Mouse (Mus musculus) regulatory T cell (primary cell): ENCODE results near the gene Rhebl1.

ENCODE experiments used
- in situ Hi-C: fragments of 300-600 bp; cut with MboI, MseI; formaldehyde crosslinking; loops from one replicate; pipeline ENCODE4 v1.15.1; 2025; ENCODE audit warnings: high pct_unique_total_duplicates

Gene Rhebl1

DNA sequence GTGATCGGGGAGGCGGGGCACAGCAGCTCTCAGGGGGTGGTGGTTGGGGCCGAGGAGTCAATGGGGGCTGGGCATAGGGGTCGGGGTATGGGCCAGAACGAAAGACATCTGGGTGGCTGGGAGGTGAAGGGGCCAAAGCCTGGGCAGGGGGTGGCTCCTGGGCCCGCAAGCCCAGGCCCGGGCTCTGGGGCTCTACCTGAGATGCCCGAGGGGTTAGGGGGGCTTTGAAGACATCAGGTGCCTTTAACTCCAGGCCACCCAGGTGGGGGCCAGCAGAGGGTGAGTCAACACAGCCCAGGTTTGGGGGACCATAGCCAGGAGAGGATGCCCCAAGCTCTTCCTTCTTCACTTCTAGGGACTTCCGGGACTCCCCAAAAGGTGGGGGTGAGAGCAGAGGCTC, 41.6 kb downstream of the Rhebl1 start:
- in situ Hi-C loops = loop anchor here (25.0 kb wide), 1 partner anchor 910 kb away; the partner anchor contains the start of gene Cers5

GRCm38 (mm10) chr15:98852071-98852470, 42.3 kb downstream of the Rhebl1 start:
- in situ Hi-C loops = loop anchor here (25.0 kb wide), 1 partner anchor 910 kb away; the partner anchor contains the start of gene Cers5

- in situ Hi-C loops = loop anchor here (25.0 kb wide), 1 partner anchor 911 kb away; the partner anchor contains the start of gene Cers5
These were observed 43.0 kb downstream of the Rhebl1 start for GRCm38 (mm10) chr15:98851229-98851818.

DNA sequence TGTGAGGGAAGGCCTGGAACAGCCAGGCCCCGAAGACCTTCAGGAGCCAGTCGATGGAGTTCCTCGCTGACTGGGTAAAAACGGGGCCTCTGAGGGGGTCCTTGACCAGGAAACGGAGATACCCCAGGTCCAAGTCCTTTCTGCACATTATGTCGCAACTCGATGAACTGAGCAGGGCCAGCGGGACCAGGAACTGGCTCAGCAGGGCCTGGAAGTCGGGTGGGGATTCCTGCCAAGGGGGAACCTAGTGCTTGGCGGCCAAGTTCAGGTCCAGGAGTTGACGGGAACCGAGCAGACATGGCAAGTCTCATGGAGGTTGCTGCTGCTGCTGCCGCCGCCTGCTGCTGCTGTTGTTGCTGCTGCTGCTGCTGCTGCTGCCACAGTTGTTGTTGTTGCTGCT, 43.7 kb downstream of the Rhebl1 start:
- in situ Hi-C loops = loop anchor here (25.0 kb wide), 1 partner anchor 912 kb away; the partner anchor contains the start of gene Cers5

GRCm38 (mm10) chr15:98849956-98850600, 44.3 kb downstream of the Rhebl1 start:
- in situ Hi-C loops = loop anchor here (25.0 kb wide), 1 partner anchor 912 kb away; the partner anchor contains the start of gene Cers5

GRCm38 (mm10) chr15:98849165-98849564, 45.2 kb downstream of the Rhebl1 start:
- in situ Hi-C loops = no loop called here

GRCm38 (mm10) chr15:98846140-98846539, 48.2 kb downstream of the Rhebl1 start:
- in situ Hi-C loops = no loop called here

DNA sequence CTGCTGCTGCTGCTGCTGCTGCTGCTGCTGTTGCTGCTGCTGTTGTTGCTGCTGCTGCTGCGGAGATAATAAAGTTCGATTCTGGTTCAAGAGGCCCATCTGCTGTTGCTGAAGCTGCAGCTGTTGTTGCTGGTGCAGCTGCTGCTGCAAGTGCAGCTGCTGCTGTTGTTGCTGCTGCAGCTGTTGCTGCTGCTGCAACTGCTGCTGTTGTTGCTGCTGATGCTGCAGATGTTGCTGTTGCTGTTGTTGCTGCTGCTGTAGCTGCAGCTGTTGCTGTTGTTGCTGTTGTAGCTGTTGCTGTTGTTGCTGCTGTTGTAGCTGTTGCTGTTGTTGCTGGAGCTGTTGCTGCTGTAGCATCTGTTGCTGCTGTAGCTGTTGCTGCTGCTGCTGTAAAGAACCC, 49.2 kb downstream of the Rhebl1 start:
- in situ Hi-C loops = no loop called here

- in situ Hi-C loops = no loop called here
These were observed 50.6 kb downstream of the Rhebl1 start for GRCm38 (mm10) chr15:98843595-98844223.

DNA sequence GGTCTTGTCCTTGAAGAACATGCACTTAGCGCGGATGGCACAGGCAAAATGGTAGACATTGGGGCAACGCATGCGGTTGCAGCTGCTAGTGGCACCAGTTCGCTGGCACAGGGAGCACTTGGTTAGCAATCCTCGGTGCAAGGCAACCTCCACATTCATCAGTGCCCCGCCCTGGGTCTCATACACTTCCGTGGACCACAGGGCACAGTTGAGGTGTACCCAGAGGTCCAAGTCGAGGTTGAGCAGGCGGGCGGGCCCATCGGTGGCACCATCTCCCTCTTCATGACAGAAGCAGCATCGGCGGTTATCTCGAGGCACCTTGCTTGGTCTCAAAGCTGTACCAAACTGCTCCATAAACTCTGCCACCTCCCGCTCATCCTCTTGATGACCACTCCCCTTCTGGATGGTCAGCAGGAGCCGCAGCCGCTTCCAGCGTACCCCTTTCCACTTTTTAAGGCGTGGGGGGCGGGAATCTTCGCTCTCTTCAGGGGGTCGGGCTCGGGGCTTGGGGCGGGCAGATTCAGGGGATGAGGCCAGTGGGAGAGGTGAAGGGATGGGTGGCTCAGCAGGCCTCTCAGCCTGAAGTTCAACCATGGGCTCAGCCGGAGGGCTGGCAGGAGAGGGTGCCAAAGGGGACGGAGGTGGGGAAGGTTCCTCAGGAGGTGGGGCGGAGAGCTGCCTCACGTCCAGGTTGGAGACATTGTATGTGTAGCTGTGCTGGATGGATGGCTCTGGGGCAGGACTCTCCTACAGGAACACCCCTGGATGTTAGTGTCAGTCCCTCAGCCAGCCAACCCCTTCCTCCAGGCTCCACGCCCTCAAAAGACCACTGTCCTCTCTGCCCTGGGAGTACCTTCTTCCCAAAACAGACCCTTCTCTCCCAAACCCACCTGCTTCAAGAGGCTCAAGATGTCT, 54.4 kb downstream of the Rhebl1 start:
- in situ Hi-C loops = no loop called here

DNA sequence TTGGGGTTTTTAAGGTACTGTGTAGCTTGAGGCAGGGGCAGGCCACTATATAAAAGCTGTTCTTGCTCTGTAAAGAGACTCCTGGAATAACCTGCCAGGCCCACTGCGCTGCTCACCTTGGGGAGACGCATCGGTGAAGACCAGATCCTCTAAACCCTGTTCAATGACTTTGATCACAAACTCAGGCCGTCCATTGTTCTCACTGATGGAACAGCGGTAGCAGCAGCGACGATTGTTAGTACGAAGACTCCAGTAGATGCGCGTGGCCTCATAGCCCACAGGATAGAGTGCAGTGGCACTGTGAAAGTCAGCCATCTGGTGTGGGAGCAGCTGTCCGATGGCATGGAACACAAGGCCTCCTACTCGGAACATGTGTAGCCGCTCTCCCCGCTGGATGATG, 55.2 kb downstream of the Rhebl1 start:
- in situ Hi-C loops = no loop called here

- in situ Hi-C loops = no loop called here
These were observed 56.6 kb downstream of the Rhebl1 start for GRCm38 (mm10) chr15:98837743-98838103.

DNA sequence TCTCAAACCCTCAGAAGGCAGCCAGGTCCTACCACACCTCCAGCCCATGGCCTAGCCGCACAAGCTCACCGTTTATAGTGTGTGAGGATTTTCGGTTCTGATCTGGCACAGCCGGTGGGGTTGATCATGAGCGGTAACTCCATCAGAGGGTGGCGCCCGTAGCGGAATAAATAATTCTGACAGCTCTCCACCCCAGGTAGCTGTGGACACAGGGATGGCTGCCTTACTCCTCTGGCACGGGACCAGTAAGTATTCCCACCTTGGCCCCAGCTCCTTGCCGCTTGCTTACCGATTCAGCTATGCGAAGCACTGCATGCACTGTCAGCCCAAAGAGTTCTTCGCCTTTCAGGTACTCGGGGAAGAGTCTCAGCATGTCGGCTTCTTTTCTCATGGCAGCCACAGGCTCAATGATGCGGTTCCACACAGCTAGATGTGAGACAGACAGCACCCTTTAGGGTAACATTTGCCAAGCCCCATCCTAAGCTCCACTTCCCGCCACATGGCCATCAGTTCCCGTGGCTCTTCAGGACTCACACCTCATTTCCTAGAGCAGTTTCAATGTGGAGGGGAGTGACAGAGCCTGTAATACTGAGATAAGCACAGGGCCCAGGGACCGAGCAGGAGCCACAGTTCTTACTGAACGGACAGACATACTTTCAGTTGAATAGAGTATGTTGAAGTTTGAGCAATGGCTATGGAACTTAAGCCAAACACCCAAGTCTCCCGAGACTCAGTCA, 57.2 kb downstream of the Rhebl1 start:
- in situ Hi-C loops = no loop called here

DNA sequence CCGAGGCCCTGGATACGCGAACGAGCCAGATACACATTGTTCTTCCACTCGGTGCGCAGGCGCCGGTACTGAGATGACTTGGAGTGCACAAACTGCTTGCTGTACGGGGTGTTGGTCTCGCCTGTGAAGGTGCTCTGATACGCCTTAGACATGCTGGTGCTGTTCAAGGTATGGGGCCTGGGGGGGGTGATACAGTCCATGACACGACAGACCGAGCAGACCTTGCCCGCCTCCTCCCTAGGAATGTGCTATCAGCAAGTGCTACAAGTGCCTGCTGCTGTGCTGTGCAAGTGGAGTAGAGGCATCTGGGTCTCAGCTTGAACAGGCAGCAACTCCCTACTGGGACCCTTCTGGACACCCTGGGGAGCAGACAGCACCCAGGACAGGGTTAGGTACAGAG, 59.0 kb downstream of the Rhebl1 start:
- in situ Hi-C loops = no loop called here

- in situ Hi-C loops = no loop called here
These were observed 60.3 kb downstream of the Rhebl1 start for GRCm38 (mm10) chr15:98834059-98834458.

DNA sequence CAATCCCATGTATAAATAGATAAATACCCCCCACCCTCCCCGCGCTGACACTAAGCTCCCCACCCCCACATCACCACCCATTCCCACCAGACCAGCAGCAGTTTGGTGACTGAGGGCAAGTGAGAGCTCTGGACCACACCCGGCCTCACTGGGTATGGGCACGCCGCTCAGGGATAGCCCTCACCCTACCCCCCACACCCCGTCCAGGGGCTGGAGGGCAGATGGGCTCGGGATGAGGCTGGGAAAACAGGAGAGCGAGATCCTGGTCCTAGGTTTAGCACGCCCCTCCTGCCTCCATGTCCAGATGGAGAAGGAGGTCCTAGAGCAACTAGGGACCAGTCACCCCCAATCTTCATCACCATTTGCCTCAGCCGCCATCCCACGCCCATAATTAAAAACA, 61.1 kb downstream of the Rhebl1 start:
- in situ Hi-C loops = no loop called here

DNA sequence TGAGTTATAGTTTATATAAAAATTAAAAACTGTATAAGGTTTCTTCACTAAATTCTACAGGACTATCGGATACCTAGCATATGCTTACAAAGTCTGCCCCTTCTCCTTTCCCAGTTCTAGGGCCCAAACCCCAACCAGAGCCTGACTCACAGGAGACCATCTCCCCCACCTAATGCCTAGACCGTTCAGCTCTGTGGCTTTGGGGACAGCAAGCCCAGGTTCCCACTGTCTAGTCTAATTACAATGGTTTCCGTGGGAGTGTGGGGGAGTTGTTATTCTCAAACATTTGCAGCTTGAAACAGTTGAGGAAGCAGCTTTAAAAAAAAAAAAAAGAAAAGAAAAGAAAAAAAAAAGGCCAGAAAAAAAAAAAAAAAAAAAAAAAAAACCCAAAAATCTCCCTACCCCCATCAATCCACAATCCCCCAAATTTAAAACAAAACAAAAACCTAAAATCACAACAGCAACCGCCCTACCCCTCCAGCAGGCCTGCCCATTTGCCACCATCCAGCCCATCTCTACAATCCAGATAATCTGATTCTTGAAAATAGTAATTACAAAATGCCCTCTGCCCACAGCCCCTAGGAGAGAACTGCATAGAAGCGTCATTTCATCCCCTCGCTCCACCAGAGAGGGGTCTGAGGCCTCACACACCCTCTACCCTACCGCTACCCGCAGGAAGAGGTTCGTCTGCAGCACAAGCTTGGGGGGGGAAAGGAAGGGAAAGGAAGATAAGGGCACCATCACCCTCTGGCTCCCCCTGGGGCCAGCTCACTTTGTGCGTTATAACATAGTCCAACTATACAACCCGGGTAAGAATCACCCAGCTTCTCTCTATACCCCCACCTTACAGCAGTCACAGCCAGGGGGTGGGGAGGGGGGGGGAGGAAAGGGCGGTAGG, 61.9 kb downstream of the Rhebl1 start:
- in situ Hi-C loops = no loop called here

GRCm38 (mm10) chr15:98831684-98832035, 62.7 kb downstream of the Rhebl1 start:
- in situ Hi-C loops = no loop called here

DNA sequence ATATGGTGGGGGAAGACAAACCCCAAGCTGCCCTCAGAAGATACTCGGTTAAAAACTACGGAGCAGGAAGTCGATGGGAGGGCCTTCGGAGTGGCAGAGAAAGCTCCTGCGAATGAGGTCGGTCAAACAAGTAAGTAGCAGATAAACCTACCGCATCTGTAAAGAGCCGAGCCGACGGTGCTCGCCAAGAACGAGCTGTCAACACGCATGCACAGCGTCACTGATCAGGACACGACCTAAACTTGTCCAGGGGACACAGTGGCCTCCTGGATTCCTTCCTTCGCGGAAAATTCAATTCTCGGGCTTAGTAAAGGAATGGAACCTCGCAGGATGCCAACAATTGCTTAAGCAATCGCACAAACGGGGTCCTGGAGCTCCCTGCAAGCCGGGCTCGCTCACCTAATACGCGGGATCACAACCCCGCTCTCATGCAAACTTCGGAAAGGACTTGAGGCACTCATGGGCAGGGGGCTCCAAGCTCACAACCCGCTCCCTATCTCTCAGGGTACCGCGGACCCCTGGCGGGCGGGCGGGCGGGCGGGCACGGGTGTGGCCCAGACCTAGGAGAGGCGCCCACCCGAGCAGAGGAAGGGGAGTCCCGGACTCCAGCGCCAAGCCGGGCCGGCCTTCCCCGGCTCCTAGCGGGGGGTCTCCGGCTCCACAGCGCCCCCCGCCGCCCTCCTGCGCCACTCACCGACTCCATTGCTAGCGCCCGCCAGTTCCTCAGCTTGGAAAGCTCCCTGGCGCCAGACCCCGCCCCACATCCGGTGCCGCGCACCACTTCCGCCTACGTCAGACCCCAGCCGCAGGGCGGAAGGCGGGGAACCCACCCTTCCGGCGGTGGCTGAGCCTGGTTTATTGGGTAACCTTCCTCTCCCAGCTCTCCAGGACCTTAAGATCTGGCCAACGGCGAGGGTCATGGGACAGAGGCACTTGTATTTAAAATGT, 63.3 kb downstream of the Rhebl1 start, which contains the start of gene Prkag1:
Gene Prkag1 (minus strand): TSS at position 786 of the 948 bp plus-strand sequence.
- in situ Hi-C loops = no loop called here
